Mouse (Mus musculus): Measurements from ENCODE around the gene Gm43552.
"Not testable (repeated sequence)": the region's sequence is repeated elsewhere in the genome, so short reads cannot be mapped to it uniquely, and the experiment has no call there.

Gm43552 gene

DNA sequence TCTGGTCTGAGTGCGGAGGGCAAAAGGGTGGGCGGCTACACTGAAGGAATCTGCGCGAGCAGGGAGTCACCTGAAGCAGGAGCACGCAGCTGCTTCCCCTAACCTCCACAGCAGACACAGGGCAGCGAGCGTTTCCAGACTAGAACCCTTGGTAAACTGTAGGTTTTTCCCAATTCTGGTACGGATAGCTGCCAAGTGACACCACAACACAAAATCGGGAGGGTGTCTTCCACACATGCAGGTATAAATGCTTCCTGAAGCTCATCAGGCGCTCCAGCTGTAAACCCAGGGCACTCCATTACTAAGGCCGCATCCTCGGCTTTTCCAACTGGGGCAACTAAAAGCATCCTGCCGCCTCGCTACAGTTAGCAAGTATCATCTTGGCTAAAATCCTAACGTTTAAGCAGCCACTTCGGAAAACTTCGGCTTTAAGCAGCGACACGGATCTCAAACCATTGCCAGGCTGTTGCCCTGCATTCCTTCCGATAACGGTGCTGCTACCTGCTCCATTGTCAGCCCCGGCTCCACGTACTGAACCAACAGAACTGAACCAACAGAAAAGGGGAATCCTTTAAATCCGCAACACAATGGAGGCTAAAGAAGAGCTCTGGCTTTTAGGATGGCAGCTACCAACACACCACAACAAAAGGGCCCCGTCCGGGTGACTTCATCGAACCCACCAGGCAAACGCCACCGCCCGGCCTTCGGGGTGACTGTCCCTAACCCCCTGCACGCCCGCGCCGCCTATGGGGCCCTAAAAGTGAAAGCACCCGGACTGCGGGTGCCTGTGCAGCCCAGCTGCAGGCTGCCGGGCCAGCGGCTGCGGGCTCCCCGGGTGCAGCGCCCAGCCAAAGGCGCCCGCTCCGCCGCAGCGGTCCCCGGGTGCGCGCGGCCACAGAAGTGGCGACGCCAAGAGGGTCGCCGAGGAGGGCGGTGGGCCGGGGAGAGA is 592 bp downstream of the Gm43552 start:
- peak; percentile 80 for DNase-seq (ENCODE audit: extremely low read depth, insufficient read length, low spot score)

DNA sequence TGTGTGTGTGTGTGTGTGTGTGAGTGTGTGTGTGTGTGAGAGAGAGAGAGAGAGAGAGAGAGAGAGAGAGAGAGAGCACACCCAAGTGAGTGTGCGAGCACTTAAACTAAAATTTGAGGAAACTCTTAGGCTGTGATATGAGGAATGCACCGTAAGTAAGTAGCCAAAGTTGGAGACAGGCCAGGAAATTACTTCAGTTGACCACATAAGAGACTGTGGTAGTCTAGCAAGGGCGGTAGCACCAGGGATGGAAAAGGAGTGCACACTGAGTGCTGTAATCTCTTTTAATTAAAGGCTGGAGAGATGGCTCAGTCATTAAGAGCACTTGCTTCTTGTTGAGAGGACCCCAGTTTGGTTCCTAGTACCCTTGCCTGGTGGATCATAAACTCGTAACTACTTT is 2.8 kb downstream of the Gm43552 start:
- peak; percentile 36 for DNase-seq (ENCODE audit: extremely low read depth, insufficient read length, low spot score)

DNA sequence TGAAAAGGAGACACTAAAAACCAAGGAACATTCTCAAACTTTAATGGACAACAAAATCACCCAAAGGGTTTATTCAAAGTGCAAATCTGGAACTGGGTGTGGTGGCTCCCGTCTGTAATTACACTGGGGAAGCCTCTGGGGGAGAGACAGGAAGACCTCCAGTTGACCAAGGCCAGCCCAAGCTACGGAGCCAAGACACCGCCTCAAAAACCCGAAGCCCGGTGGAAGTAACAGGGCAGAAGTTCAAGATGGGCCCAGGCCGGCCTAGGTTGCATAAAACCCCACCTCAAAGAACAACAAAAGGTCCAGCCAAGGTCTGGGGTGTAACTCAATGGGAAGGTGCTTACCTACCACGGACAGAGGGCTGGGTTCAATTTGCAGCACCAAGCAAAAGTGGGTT is 3.9 kb downstream of the Gm43552 start:
- DNase-seq (ENCODE audit: extremely low read depth, insufficient read length, low spot score), result no peak

DNA sequence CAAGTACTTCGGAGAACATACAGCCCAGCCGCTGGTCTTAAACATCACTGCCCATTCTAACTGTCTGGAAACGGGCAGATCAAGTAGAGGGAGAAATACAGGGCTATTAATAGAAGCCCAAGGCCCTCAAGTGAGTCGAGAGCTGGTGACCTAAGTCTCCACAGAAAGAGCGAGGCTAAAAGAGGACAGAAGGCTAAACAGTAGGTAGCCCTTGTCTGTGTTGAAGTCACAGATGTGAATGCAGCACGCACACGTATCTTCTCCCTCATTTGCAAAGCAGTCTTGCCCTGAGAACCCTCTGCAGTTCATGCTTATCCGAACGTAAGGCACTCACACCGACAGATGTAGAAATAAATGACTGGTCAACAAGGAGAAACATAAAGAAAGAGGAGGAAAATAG is 5.3 kb downstream of the Gm43552 start:
- no peak for DNase-seq (ENCODE audit: extremely low read depth, insufficient read length, low spot score)

DNA sequence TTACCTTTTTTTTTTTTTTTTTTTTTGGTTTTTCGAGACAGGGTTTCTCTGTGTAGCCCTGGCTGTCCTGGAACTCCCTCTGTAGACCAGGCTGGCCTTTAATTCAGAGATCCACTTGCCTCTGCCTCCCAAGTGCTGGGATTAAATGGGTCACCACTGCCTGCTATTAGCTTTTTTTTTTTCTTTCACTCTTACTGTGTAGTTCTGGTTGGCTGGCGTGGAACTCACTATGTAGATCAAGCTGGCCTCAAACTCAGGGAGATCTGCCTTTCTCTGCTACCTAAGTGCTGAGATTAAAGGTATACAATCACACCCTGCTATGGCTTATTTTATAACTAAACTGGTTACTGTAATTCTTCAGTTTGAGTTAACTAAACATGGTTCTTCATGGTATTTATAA is 6.1 kb downstream of the Gm43552 start:
- no peak for DNase-seq (ENCODE audit: extremely low read depth, insufficient read length, low spot score)

DNA sequence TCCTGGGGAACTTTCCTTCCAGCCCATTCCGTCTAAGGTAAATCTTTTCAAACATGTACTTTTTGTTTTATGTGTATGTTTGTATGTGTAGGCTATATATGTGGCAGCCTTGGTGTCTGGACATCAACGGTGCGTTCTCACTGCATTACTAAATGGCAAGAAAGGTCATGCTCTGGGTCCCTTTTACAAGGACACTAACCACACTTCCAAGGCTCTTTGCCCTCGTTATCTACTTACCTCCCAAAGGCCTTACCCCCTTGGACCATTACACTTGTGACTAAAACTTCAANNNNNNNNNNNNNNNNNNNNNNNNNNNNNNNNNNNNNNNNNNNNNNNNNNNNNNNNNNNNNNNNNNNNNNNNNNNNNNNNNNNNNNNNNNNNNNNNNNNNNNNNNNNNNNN is 9.6 kb downstream of the Gm43552 start:
- no peak for DNase-seq (ENCODE audit: extremely low read depth, insufficient read length, low spot score)

DNA sequence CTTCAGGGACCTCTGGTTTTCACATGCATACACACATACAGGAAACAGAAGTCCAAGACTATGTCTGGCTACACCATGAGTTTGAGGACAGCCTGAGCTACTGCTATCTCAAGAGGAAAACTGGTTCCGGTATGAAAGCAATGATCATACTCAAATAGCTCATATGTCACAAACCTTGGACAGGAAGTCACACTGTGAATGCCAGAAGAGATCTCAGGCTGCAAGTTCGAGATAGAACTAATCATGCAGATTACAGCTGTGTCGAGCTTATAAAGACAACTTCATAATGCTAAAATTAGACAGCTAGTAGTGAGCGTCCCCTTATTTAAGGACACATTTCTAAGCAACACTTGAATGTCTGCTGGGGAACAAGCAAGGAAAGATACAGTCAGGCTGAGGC is 12.1 kb downstream of the Gm43552 start:
- DNase-seq (ENCODE audit: extremely low read depth, insufficient read length, low spot score), result no peak

GRCm38 (mm10) chr5:65479681-65480445 is 12.8 kb downstream of the Gm43552 start:
- no peak for DNase-seq (ENCODE audit: extremely low read depth, insufficient read length, low spot score)

- DNase-seq (ENCODE audit: extremely low read depth, insufficient read length, low spot score), result no peak
Observed at GRCm38 (mm10) chr5:65478224-65478623, 14.4 kb downstream of the Gm43552 start.

GRCm38 (mm10) chr5:65476739-65477138 is 15.9 kb downstream of the Gm43552 start:
- DNase-seq (ENCODE audit: extremely low read depth, insufficient read length, low spot score), result not testable (repeated sequence)

DNA sequence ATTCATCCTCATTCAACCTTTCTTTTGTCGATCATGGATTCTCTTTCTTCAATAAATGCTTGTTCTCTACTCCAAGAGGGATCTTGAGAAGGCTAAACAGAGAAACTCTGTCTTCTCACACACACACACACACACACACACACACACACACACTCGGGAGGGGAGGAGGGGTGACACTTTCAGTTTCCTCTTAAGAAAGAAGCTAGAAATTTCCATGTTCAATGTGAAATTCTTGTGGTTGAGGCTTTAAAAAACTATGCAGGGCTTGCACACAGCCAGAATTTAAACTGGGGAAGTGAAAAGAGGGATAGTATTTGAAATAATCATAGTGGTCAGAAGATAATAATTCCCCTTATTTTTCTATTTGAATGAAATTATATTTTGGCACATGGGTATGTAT is 16.8 kb downstream of the Gm43552 start:
- peak; percentile 28 for DNase-seq (ENCODE audit: extremely low read depth, insufficient read length, low spot score)

- DNase-seq (ENCODE audit: extremely low read depth, insufficient read length, low spot score), result no peak
Observed at GRCm38 (mm10) chr5:65469766-65470165, 22.9 kb downstream of the Gm43552 start.

GRCm38 (mm10) chr5:65466911-65467310 is 25.7 kb downstream of the Gm43552 start:
- DNase-seq (ENCODE audit: extremely low read depth, insufficient read length, low spot score), result no peak

GRCm38 (mm10) chr5:65460361-65460760 is 32.3 kb downstream of the Gm43552 start:
- DNase-seq (ENCODE audit: extremely low read depth, insufficient read length, low spot score), result no peak

- no peak for DNase-seq (ENCODE audit: extremely low read depth, insufficient read length, low spot score)
Observed at GRCm38 (mm10) chr5:65459454-65459853, 33.2 kb downstream of the Gm43552 start.

DNA sequence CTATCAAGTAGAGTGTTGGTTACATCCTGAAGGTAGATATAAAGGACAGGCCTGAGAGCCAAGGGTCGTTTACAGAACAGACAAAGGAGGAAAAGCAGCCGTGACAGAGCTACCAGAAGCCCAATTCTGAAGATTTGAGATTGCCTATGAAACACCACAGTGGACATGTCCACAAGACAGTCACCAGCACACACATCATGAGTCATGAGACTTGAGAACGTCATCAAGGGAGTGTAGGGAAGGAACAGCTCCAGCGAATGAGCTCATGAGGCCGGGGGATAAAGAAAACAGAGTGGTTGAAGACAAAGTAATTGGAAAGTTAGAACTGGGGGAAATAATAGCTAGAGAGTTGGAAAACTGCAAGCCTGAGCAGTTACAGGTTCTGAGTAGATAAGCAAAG is 34.8 kb downstream of the Gm43552 start:
- DNase-seq (ENCODE audit: extremely low read depth, insufficient read length, low spot score), result no peak

- no peak for DNase-seq (ENCODE audit: extremely low read depth, insufficient read length, low spot score)
Observed at GRCm38 (mm10) chr5:65457086-65457827, 35.4 kb downstream of the Gm43552 start.

GRCm38 (mm10) chr5:65454771-65455170 is 37.9 kb downstream of the Gm43552 start:
- peak; percentile 56 for DNase-seq (ENCODE audit: extremely low read depth, insufficient read length, low spot score)

DNA sequence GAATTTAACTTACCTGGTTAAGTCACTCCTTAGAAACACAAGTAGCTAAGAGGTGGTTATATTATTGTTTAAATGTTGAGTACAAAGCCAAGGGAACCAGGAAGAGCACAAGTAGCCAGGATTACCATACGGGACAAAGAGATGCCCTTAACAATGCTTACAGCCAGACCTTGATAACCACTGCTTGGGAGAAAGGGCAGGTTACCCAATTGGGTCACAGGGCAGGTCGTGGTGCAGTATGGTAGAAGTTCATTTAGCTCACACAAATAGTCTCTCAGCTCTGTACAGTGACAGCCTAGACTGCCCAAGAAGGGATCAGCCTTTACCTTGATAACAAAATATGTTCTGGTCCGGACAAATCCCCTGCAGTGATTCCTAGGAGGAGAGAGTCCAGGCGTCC is 43.7 kb downstream of the Gm43552 start:
- DNase-seq (ENCODE audit: extremely low read depth, insufficient read length, low spot score), result no peak

- DNase-seq (ENCODE audit: extremely low read depth, insufficient read length, low spot score), result no peak
Observed at GRCm38 (mm10) chr5:65447826-65448225, 44.8 kb downstream of the Gm43552 start.

DNA sequence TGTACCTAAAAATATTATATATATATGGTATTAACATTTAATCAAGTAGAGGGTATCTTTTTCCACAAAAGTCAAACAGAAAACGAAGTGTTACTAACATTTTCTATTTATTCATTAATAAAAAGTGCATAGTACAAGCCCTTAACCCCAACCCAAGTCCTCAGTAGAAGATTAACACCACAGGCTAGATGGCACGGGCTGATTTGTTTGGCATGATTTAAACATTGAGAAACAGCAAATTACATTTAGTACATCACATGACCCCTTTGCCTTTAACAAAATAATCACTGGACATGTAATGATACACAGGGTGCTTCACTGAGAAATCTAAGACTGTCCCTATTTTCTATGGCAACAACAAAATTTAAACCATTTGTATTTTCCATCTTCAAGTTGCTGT is 45.9 kb downstream of the Gm43552 start:
- DNase-seq (ENCODE audit: extremely low read depth, insufficient read length, low spot score), result no peak
